Mouse (Mus musculus) midbrain, postnatal 0 days (tissue): ENCODE results near the gene Pdzd4. TPM values are rescaled to one million over a fixed set of nuclear protein-coding genes. Genes with fewer than 3 reads are reported as not detected.

Source experiments
- ATAC-seq: fragments of 200-750 bp; cut with Nextera tagmentation; 2 replicates; pipeline ENCODE4 v1.8.0; 2017; ENCODE audit warnings: moderate number of reproducible peaks, mild to moderate bottlenecking, moderate TSS enrichment, moderate library complexity; ENCODE audit not compliant: low FRiP score
- DNase-seq: peaks from one replicate; pipeline ENCODE4 v3.0.0-alpha.2; 2015; ENCODE audit warnings: low spot score
- H3K27ac ChIP-seq: fragments of 300-500 bp; sonication (generic); 2 replicates; pipeline ENCODE4 v1.5.1; 2014; ENCODE audit warnings: low read depth, mild to moderate bottlenecking, low read length, mixed read lengths
- H3K27me3 ChIP-seq: fragments of 300-500 bp; sonication (generic); 2 replicates; pipeline ENCODE4 v1.6.1; 2014; ENCODE audit warnings: low read length, control low read depth, mixed read lengths; ENCODE audit not compliant: insufficient read depth
- H3K36me3 ChIP-seq: fragments of 300-500 bp; sonication (generic); 2 replicates; pipeline ENCODE4 v1.6.1; 2014; ENCODE audit warnings: low read length, control low read depth, mixed read lengths; ENCODE audit not compliant: insufficient read depth
- H3K4me1 ChIP-seq: fragments of 300-500 bp; sonication (generic); 2 replicates; pipeline ENCODE4 v1.6.1; 2014; ENCODE audit warnings: mild to moderate bottlenecking, control low read depth, antibody characterized with exemption, low read length, mixed read lengths; ENCODE audit not compliant: insufficient read depth
- H3K4me2 ChIP-seq: fragments of 300-500 bp; sonication (generic); 2 replicates; pipeline ENCODE4 v1.6.1; 2014; ENCODE audit warnings: low read depth, mild to moderate bottlenecking, low read length, mixed read lengths; ENCODE audit not compliant: poor library complexity, severe bottlenecking
- H3K4me3 ChIP-seq: fragments of 300-500 bp; sonication (generic); 2 replicates; pipeline ENCODE4 v1.5.1; 2014; ENCODE audit warnings: low read depth, mild to moderate bottlenecking, low read length, moderate library complexity
- H3K9ac ChIP-seq: fragments of 300-500 bp; sonication (generic); replicated peaks from 2 replicates; pipeline ENCODE4 v1.6.1; 2014; ENCODE audit warnings: mild to moderate bottlenecking, low read length, moderate library complexity, mixed read lengths; ENCODE audit not compliant: poor library complexity, severe bottlenecking
- H3K9me3 ChIP-seq: fragments of 300-500 bp; sonication (generic); 2 replicates; pipeline ENCODE4 v1.6.1; 2016; ENCODE audit warnings: low read length, control low read depth
- CTCF ChIP-seq: IDR thresholded peaks from 2 replicates; pipeline ENCODE4 v1.5.1; 2016; ENCODE audit warnings: antibody characterized with exemption, mild to moderate bottlenecking
- WGBS: fragments of 180-500 bp; shearing (Covaris S2); extraction: QIAGEN DNeasy Blood & Tissue Kit; methylation state at CpG from one replicate; pipeline ENCODE4 v1.1.7; 2014; 5-methylcytosine and 5-hydroxymethylcytosine counted together
- polyA plus RNA-seq: library from polyadenylated mRNA; unstranded; fragments of >200 nt; fragmentation: Nextera tagmentation; extraction: Ambion mirVana; gene quantifications from 2 replicates; pipeline ENCODE4 v1.2.1, GENCODE M21; 2015
- total RNA-seq: library from RNA; depleted of rRNA; stranded (reverse); fragments of >200 nt; gene quantifications from 2 replicates; pipeline ENCODE4 v1.2.3, GENCODE M21; 2014

Pdzd4 gene
- total and polyA plus RNA-seq, 2 experiments from 2014 or later = 5.1 to 196 TPM

DNA sequence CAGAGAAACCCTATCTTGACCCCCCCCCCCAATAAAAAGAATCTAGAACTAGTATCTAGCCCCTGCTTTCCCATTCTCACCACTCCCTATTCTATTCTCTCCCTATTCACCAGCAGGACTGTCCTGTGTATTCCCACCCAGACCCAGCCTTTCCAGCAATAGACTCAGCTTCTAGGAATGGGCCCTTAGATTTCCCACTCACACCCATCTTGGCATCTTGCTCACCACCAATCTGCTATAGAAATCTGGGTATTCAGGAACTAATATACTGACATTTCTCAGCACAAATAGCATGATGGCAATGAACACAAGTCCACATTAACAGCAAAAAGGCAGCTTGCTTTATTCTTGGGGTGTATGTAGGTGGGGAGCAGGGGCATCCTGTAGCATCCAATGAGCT lies 31.7 kb downstream of the Pdzd4 start:
- Histone ChIP-seq H3K27me3 (no peaks in the 10 kb centered on the region), H3K4me2 (no peak overlapping the region), H3K4me3 (no peak overlapping the region), H3K27ac (no peak overlapping the region), H3K9ac (no peak overlapping the region), H3K9me3 (no peaks in the 10 kb centered on the region), H3K4me1 (no peaks in the 10 kb centered on the region), H3K36me3 (no peaks in the 10 kb centered on the region)
- DNase-seq (no peak), ATAC-seq (no peak)
- TF ChIP-seq CTCF = no peak

DNA sequence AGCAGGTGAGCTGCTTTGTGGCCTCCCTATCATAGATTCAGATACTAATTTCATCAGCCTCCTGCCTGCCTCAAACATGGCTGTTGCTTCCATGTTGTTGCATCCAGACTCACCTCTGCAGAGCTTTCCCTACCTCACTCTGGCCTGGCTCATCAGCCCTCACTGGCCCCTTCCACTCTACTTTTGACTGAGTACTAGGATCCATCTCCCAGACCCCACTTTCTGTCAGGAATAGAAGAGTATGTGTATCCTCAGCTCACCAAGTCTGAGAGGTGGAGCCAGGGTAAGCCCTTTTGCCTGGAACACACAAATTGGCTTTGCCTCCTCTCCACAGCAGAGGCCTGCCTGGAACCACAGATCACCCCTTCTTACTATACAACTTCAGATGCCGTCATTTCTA lies 36.3 kb downstream of the Pdzd4 start:
- H3K4me1 ChIP-seq = no peaks in the 10 kb centered on the region
- H3K9me3 ChIP-seq = no peaks in the 10 kb centered on the region
- ATAC-seq (no peak), DNase-seq (no peak)
- no peak for TF ChIP-seq CTCF
- 100% methylated on average over 1 of the region's 1 CpGs for WGBS
- no peak overlapping the region for H3K9ac ChIP-seq
- no peak overlapping the region for H3K27ac ChIP-seq
- no peaks in the 10 kb centered on the region for H3K36me3 ChIP-seq
- H3K4me2 ChIP-seq = no peak overlapping the region
- H3K4me3 ChIP-seq = no peak overlapping the region
- no peaks in the 10 kb centered on the region for H3K27me3 ChIP-seq

DNA sequence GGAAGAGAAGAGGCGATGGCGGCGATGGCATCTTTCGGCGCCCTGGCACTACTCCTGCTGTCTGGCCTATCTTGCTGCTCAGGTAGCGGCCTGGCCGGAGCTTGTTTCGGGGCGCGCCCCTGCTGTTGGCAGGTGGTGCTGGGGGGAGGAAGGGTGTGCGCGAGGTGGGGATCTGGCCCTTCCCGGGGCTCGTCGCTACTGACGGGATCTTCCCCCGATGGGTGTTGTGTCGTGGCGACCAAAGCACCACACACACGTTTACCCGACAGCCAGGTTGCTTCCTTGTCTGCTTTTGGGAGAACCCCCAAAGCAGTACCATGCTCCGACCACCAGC lies 37.6 kb downstream of the Pdzd4 start:
- Histone ChIP-seq H3K9ac (peak overlapping the region; percentile 63), H3K27ac (peak overlapping the region; percentile 83), H3K4me1 (no peaks in the 10 kb centered on the region), H3K4me2 (peak overlapping the region; percentile 50), H3K9me3 (no peaks in the 10 kb centered on the region), H3K36me3 (no peaks in the 10 kb centered on the region), H3K27me3 (no peaks in the 10 kb centered on the region), H3K4me3 (peak overlapping the region; percentile 50)
- DNase-seq = no peak
- ATAC-seq = peak; percentile 15; the same call in 1 of the 2 replicates
- WGBS = 16% methylated on average over 22 of the region's 22 CpGs
- TF ChIP-seq CTCF = no peak

DNA sequence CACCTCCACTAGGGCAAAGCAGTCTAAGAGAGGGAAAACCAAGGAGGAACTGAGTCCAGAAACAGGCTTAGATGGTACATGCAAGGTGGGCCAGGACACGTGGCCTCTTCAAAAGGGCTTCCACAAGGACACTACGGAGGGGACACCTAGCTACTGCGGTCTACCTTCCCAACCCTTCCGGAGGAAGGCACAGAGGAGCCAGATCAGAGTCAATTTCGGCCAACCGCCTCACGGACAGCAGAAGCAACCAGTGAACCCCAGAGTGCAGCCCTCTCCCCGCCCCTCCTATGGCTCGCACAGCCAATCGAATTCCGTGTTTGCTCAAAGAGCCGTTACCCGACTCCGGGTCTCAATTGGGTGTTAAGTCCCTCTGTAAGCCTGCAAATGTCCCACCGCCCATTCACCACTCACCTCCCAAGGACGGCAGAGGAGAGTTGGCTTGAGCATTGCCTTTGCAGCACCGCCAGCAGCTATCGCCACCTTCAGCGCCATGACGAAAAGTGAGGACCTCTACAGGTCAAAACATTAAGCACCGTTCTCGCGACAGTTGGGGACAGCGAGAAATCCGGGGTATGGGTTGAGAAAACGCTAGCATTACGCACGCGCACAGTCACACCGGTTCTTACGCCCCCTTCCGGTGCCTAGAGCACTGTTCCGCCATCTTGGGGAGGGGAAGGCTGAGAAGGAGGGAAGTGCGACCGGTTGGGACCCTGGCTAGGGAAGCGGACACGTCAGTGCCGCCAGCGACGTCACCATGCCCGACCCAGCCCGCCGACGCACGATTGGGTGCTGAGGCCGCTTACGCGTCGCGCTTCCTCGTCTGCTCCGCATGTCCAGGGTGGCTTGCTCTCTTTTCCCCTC lies 38.2 kb downstream of the Pdzd4 start, which contains the start of the genes Idh3g and Ssr4:
Gene Idh3g, minus strand, starts transcription at position 534 of the 861 bp plus-strand sequence.
Gene Ssr4, plus strand, starts transcription at position 665 of the 861 bp plus-strand sequence.
- no peaks in the 10 kb centered on the region for H3K27me3 ChIP-seq
- no peaks in the 10 kb centered on the region for H3K36me3 ChIP-seq
- H3K4me1 ChIP-seq = no peaks in the 10 kb centered on the region
- WGBS = 21% methylated on average over 44 of the region's 52 CpGs
- TF ChIP-seq CTCF = peak; percentile 75
- peak within 1 kb of the TSS; percentile 63 for H3K9ac ChIP-seq
- peak within 1 kb of the TSS; percentile 83 for H3K27ac ChIP-seq
- peak; percentile 95 for ATAC-seq
- peak; percentile 97 for DNase-seq
- peak within 1 kb of the TSS; percentile 50 for H3K4me3 ChIP-seq
- peak within 1 kb of the TSS; percentile 56 for H3K4me2 ChIP-seq
- H3K9me3 ChIP-seq = no peaks in the 10 kb centered on the region

DNA sequence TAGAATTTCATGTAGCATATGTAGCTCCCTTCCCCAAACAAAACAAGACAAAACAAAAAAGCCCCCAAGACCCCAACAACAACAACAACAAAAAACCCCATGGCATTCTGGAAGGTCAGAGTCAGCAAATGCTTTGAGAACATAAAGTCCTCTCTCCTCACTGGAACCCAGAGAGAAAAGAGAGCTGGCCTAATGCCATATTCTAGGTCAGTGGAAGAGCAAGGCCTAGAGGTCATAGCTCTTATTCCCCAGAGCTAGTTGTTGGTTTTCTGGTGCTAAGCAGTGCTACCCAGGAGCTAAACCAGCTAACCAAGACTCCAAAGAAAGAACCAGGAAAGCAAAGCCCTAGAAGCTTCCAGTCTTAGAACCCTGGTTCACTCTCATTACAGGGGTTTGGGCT lies 39.1 kb downstream of the Pdzd4 start:
- Histone ChIP-seq H3K4me3 (peak overlapping the region; percentile 50), H3K4me2 (peak overlapping the region; percentile 56), H3K9me3 (no peaks in the 10 kb centered on the region), H3K27me3 (no peaks in the 10 kb centered on the region), H3K27ac (peak overlapping the region; percentile 72; the same call in 1 of the 2 replicates), H3K36me3 (peaks cover 2% of the 10 kb centered on the region; the same call in 1 of the 2 replicates), H3K9ac (peak overlapping the region; percentile 51; the same call in 1 of the 2 replicates), H3K4me1 (no peaks in the 10 kb centered on the region)
- TF ChIP-seq CTCF = no peak
- ATAC-seq = no peak
- no peak for DNase-seq

DNA sequence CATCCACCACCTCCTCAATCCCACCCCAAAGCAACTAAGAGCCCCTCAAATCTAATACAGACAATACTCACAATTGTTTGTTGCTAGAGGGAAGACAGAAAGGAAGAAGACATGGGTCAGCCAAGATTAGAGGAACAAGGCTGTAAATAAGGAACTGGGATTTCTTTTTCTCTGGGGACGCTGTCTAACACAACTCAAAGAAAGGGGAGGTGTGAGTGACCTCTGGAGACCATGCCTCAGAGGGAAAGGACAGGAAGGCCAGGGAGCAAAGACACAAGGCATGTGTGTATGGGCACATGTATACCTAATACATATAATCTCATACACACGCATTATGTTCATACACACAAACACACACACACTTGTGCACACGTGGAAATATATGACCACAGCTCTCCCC lies 42.5 kb downstream of the Pdzd4 start:
- Histone ChIP-seq H3K27me3 (no peaks in the 10 kb centered on the region), H3K27ac (no peak overlapping the region), H3K9me3 (no peaks in the 10 kb centered on the region), H3K4me2 (no peak overlapping the region), H3K4me3 (no peak overlapping the region), H3K4me1 (no peaks in the 10 kb centered on the region), H3K36me3 (peaks cover 22% of the 10 kb centered on the region), H3K9ac (no peak overlapping the region)
- no peak for TF ChIP-seq CTCF
- WGBS = 93% methylated on average over 3 of the region's 3 CpGs
- ATAC-seq (no peak), DNase-seq (no peak)
